Mouse (Mus musculus): ENCODE data around the gene AL732309.1.

The AL732309.1 gene

GRCm38 (mm10) chr2:25240310-25240709, 6.4 kb downstream of the AL732309.1 start:
- DNase-seq (ENCODE audit: low read depth, low spot score): no peak

- DNase-seq (ENCODE audit: low read depth, low spot score): no peak
Measured at GRCm38 (mm10) chr2:25239766-25240165, 6.9 kb downstream of the AL732309.1 start.

GRCm38 (mm10) chr2:25238106-25238505, 8.6 kb downstream of the AL732309.1 start:
- no peak for DNase-seq (ENCODE audit: low read depth, low spot score)

GRCm38 (mm10) chr2:25237522-25237921, 9.1 kb downstream of the AL732309.1 start:
- DNase-seq (ENCODE audit: low read depth, low spot score): no peak

- DNase-seq (ENCODE audit: low read depth, low spot score): no peak
Measured at GRCm38 (mm10) chr2:25236614-25237013, 10.0 kb downstream of the AL732309.1 start, which contains the start of gene Rnf224. TSS of gene Rnf224 (minus strand) at chr2:25236787.

- DNase-seq (ENCODE audit: low read depth, low spot score): no peak
Measured at GRCm38 (mm10) chr2:25234551-25235220, 12.0 kb downstream of the AL732309.1 start.

GRCm38 (mm10) chr2:25234050-25234449, 12.6 kb downstream of the AL732309.1 start, which contains the start of gene Slc34a3:
TSS of gene Slc34a3 (minus strand) at chr2:25234364.
- DNase-seq (ENCODE audit: low read depth, low spot score): no peak

- no peak for DNase-seq (ENCODE audit: low read depth, low spot score)
Measured at GRCm38 (mm10) chr2:25233421-25233820, 13.2 kb downstream of the AL732309.1 start.

GRCm38 (mm10) chr2:25231038-25231437, 15.6 kb downstream of the AL732309.1 start:
- DNase-seq (ENCODE audit: low read depth, low spot score): no peak

- no peak for DNase-seq (ENCODE audit: low read depth, low spot score)
Measured at GRCm38 (mm10) chr2:25230581-25230980, 16.1 kb downstream of the AL732309.1 start.

GRCm38 (mm10) chr2:25229582-25229981, 17.1 kb downstream of the AL732309.1 start:
- DNase-seq (ENCODE audit: low read depth, low spot score): no peak

GRCm38 (mm10) chr2:25228995-25229530, 17.6 kb downstream of the AL732309.1 start:
- no peak for DNase-seq (ENCODE audit: low read depth, low spot score)

GRCm38 (mm10) chr2:25228431-25228889, 18.2 kb downstream of the AL732309.1 start:
- DNase-seq (ENCODE audit: low read depth, low spot score): peak; percentile 91

GRCm38 (mm10) chr2:25227406-25227805, 19.3 kb downstream of the AL732309.1 start:
- no peak for DNase-seq (ENCODE audit: low read depth, low spot score)

- DNase-seq (ENCODE audit: low read depth, low spot score): no peak
Measured at GRCm38 (mm10) chr2:25226864-25227263, 19.8 kb downstream of the AL732309.1 start.

GRCm38 (mm10) chr2:25225811-25226379, 20.8 kb downstream of the AL732309.1 start:
- no peak for DNase-seq (ENCODE audit: low read depth, low spot score)

GRCm38 (mm10) chr2:25224766-25225752, 21.6 kb downstream of the AL732309.1 start:
- DNase-seq (ENCODE audit: low read depth, low spot score): no peak

- peak; percentile 99 for DNase-seq (ENCODE audit: low read depth, low spot score)
Measured at GRCm38 (mm10) chr2:25224492-25224765, 22.2 kb downstream of the AL732309.1 start, which contains the start of gene Tubb4b. TSS of gene Tubb4b (minus strand) at chr2:25224702.

GRCm38 (mm10) chr2:25223681-25224491, 22.8 kb downstream of the AL732309.1 start:
- no peak for DNase-seq (ENCODE audit: low read depth, low spot score)

- no peak for DNase-seq (ENCODE audit: low read depth, low spot score)
Measured at GRCm38 (mm10) chr2:25221331-25221772, 25.3 kb downstream of the AL732309.1 start.

GRCm38 (mm10) chr2:25218445-25218844, 28.2 kb downstream of the AL732309.1 start, which contains the start of gene Fam166a:
TSS of gene Fam166a (plus strand) at chr2:25218745.
- no peak for DNase-seq (ENCODE audit: low read depth, low spot score)
